Mouse (Mus musculus): ENCODE measurements around the gene Haus8. TPM values are rescaled to one million over a fixed set of nuclear protein-coding genes. Genes with fewer than 3 reads are reported as not detected.

Gene Haus8
- polyA plus RNA-seq, 1 experiment from 2014 or later = 18.6 TPM

GRCm38 (mm10) chr8:71312700-71313099, 40.0 kb upstream of the Haus8 start:
- 45% methylated on average over 1 of the region's 1 CpGs for WGBS (ENCODE audit: insufficient replicate concordance)
- Histone ChIP-seq H3K4me2 (ENCODE audit: low read depth, low read length) (no peak overlapping the region), H3K4me1 (ENCODE audit: insufficient read depth) (peaks cover 31% of the 10 kb centered on the region), H3K4me3 (ENCODE audit: low read depth, low read length) (no peak overlapping the region), H3K36me3 (replicated peaks; ENCODE audit: insufficient read depth, low read length) (peaks cover 10% of the 10 kb centered on the region; the same call in 1 of the 2 replicates), H3K9ac (replicated peaks) (peak overlapping the region; percentile 12; the same call in 1 of the 2 replicates), H3K27ac (ENCODE audit: low read depth) (peak overlapping the region; percentile 88), H3K27me3 (ENCODE audit: insufficient read depth, low read length) (no peaks in the 10 kb centered on the region), H3K9me3 (ENCODE audit: low read length) (no peaks in the 10 kb centered on the region)
- DNase-seq (peak; percentile 43), ATAC-seq (peak; percentile 87)
- TF ChIP-seq EP300 (IDR thresholded peaks at IDR 0.05; ENCODE audit: low read depth) = peak; percentile 67
- TF ChIP-seq CTCF (IDR thresholded peaks at IDR 0.05; ENCODE audit: low read depth) = no peak

GRCm38 (mm10) chr8:71310446-71310845, 37.7 kb upstream of the Haus8 start:
- DNase-seq (no peak), ATAC-seq (no peak)
- WGBS (ENCODE audit: insufficient replicate concordance) = 68% methylated on average over 6 of the region's 6 CpGs
- H3K4me2 ChIP-seq (ENCODE audit: low read depth, low read length) = no peak overlapping the region
- peak overlapping the region; percentile 51; the same call in 1 of the 2 replicates for H3K27ac ChIP-seq (ENCODE audit: low read depth)
- no peak overlapping the region for H3K4me3 ChIP-seq (ENCODE audit: low read depth, low read length)
- no peak overlapping the region for H3K9ac ChIP-seq (replicated peaks)
- TF ChIP-seq CTCF (IDR thresholded peaks at IDR 0.05; ENCODE audit: low read depth) = no peak
- no peak for TF ChIP-seq EP300 (IDR thresholded peaks at IDR 0.05; ENCODE audit: low read depth)
- no peaks in the 10 kb centered on the region for H3K27me3 ChIP-seq (ENCODE audit: insufficient read depth, low read length)
- H3K4me1 ChIP-seq (ENCODE audit: insufficient read depth) = peaks cover 29% of the 10 kb centered on the region
- peaks cover 6% of the 10 kb centered on the region; the same call in 1 of the 2 replicates for H3K36me3 ChIP-seq (replicated peaks; ENCODE audit: insufficient read depth, low read length)
- H3K9me3 ChIP-seq (ENCODE audit: low read length) = no peaks in the 10 kb centered on the region

- Histone ChIP-seq H3K36me3 (replicated peaks; ENCODE audit: insufficient read depth, low read length) (no peaks in the 10 kb centered on the region), H3K27ac (ENCODE audit: low read depth) (peak overlapping the region; percentile 56), H3K4me2 (ENCODE audit: low read depth, low read length) (no peak overlapping the region), H3K4me3 (ENCODE audit: low read depth, low read length) (no peak overlapping the region), H3K4me1 (ENCODE audit: insufficient read depth) (peaks cover 23% of the 10 kb centered on the region), H3K27me3 (ENCODE audit: insufficient read depth, low read length) (no peaks in the 10 kb centered on the region), H3K9me3 (ENCODE audit: low read length) (no peaks in the 10 kb centered on the region), H3K9ac (replicated peaks) (no peak overlapping the region)
- TF ChIP-seq CTCF (IDR thresholded peaks at IDR 0.05; ENCODE audit: low read depth) (no peak), EP300 (IDR thresholded peaks at IDR 0.05; ENCODE audit: low read depth) (no peak)
- peak; percentile 54 for ATAC-seq
- DNase-seq = no peak
- 59% methylated on average over 4 of the region's 4 CpGs for WGBS (ENCODE audit: insufficient replicate concordance)
Measured at GRCm38 (mm10) chr8:71307913-71308312, 35.2 kb upstream of the Haus8 start.

GRCm38 (mm10) chr8:71307371-71307770, 34.6 kb upstream of the Haus8 start:
- Histone ChIP-seq H3K27me3 (ENCODE audit: insufficient read depth, low read length) (no peaks in the 10 kb centered on the region), H3K9me3 (ENCODE audit: low read length) (0 out of 2 replicates have a peak, but pooled peaks cover 1% of the 10 kb centered on the region), H3K36me3 (replicated peaks; ENCODE audit: insufficient read depth, low read length) (peaks cover 1% of the 10 kb centered on the region; the same call in 1 of the 2 replicates), H3K4me1 (ENCODE audit: insufficient read depth) (peaks cover 17% of the 10 kb centered on the region), H3K4me2 (ENCODE audit: low read depth, low read length) (no peak overlapping the region), H3K9ac (replicated peaks) (no peak overlapping the region), H3K4me3 (ENCODE audit: low read depth, low read length) (no peak overlapping the region), H3K27ac (ENCODE audit: low read depth) (peak overlapping the region; percentile 45)
- TF ChIP-seq CTCF (IDR thresholded peaks at IDR 0.05; ENCODE audit: low read depth) (no peak), EP300 (IDR thresholded peaks at IDR 0.05; ENCODE audit: low read depth) (no peak)
- no peak for DNase-seq
- no peak for ATAC-seq
- 53% methylated on average over 1 of the region's 1 CpGs for WGBS (ENCODE audit: insufficient replicate concordance)

GRCm38 (mm10) chr8:71305988-71306387, 33.3 kb upstream of the Haus8 start:
- peak; percentile 39 for ATAC-seq
- DNase-seq = no peak
- 59% methylated on average over 1 of the region's 1 CpGs for WGBS (ENCODE audit: insufficient replicate concordance)
- Histone ChIP-seq H3K4me1 (ENCODE audit: insufficient read depth) (peaks cover 12% of the 10 kb centered on the region), H3K27ac (ENCODE audit: low read depth) (no peak overlapping the region), H3K27me3 (ENCODE audit: insufficient read depth, low read length) (no peaks in the 10 kb centered on the region), H3K9me3 (ENCODE audit: low read length) (0 out of 2 replicates have a peak, but pooled peaks cover 2% of the 10 kb centered on the region), H3K9ac (replicated peaks) (no peak overlapping the region), H3K4me3 (ENCODE audit: low read depth, low read length) (no peak overlapping the region), H3K4me2 (ENCODE audit: low read depth, low read length) (no peak overlapping the region), H3K36me3 (replicated peaks; ENCODE audit: insufficient read depth, low read length) (peaks cover 7% of the 10 kb centered on the region; the same call in 1 of the 2 replicates)
- TF ChIP-seq CTCF (IDR thresholded peaks at IDR 0.05; ENCODE audit: low read depth) = no peak

- Histone ChIP-seq H3K4me2 (ENCODE audit: low read depth, low read length) (no peak overlapping the region), H3K9me3 (ENCODE audit: low read length) (0 out of 2 replicates have a peak, but pooled peaks cover 2% of the 10 kb centered on the region), H3K27ac (ENCODE audit: low read depth) (no peak overlapping the region), H3K9ac (replicated peaks) (no peak overlapping the region), H3K27me3 (ENCODE audit: insufficient read depth, low read length) (no peaks in the 10 kb centered on the region), H3K36me3 (replicated peaks; ENCODE audit: insufficient read depth, low read length) (peaks cover 7% of the 10 kb centered on the region; the same call in 1 of the 2 replicates), H3K4me3 (ENCODE audit: low read depth, low read length) (no peak overlapping the region), H3K4me1 (ENCODE audit: insufficient read depth) (peaks cover 18% of the 10 kb centered on the region)
- WGBS (ENCODE audit: insufficient replicate concordance) = 67% methylated on average over 1 of the region's 1 CpGs
- TF ChIP-seq EP300 (IDR thresholded peaks at IDR 0.05; ENCODE audit: low read depth) = no peak
- no peak for TF ChIP-seq CTCF (IDR thresholded peaks at IDR 0.05; ENCODE audit: low read depth)
- DNase-seq (no peak), ATAC-seq (no peak)
Measured at GRCm38 (mm10) chr8:71303632-71304031, 30.9 kb upstream of the Haus8 start.

Data from liver, postnatal 0 days (tissue).